Mouse (Mus musculus): ENCODE results near the gene Tenm2. TPM values are rescaled to one million over a fixed set of nuclear protein-coding genes. Genes with fewer than 3 reads are reported as not detected.
A peak's percentile ranks its signal among the peaks of the same experiment; 100 is the strongest.

The Tenm2 gene
- 100 to 1,000 TPM; 141 to 157 TPM for total RNA-seq (2021)

DNA sequence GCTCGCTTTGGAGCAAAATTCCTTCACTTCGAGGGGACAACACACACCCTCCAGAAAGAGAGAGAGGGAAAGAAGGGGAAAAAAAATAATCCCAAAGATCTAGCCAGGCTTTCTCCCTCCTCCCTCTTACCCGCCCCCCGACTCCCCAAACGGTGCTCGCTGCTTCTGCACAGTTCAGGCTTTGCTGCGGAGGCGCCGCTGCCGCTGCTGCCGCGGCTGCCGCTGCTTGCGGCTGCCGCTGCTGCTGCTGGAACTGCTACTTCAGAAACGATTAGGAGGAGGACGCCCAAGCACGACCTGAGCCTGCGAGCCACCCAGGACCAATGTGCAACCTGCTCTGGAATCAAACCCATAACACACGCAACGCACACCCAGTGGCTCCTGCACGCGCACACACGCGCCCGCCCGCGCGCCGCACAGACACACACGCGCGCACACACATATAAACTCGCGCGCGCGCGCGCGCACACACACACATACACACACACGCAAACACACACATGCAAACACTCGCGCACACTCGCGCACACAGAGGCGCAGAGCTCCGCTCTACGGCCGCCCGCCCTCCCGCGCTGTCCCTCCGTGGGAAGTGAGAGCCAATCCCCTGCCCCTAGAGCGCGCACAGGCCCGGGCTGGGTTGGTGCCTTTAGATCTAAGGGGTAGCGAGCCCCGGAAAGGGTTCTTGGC is at the start of gene Tenm2:
Gene Tenm2, minus strand, starts transcription at position 51 of the 687 bp plus-strand sequence.
- DNase-seq = peak; percentile 72 to 73

GRCm38 (mm10) chr11:37285186-37285585 is 49.4 kb upstream of the Tenm2 start:
- peak; percentile 4 for DNase-seq

DNA sequence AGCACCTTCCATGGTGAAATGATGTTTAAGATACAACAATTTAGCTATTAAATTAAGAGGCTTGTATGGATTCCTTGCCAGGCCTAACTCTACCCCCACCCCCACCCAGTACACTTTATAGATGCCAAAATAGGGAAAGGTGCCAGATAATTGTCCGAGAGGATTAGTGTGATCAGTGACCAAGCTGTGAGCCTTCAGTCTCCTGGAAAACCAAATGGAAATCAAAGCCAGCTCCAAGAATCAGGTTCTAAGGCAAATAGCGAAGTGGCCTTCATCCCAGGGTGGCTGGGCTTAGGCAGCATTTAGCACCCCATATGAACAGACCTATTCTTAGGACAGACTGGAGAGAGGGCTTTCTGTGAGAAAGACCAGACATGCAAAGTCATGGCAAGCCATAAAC is 13.0 kb upstream of the Tenm2 start:
- DNase-seq = no peak

DNA sequence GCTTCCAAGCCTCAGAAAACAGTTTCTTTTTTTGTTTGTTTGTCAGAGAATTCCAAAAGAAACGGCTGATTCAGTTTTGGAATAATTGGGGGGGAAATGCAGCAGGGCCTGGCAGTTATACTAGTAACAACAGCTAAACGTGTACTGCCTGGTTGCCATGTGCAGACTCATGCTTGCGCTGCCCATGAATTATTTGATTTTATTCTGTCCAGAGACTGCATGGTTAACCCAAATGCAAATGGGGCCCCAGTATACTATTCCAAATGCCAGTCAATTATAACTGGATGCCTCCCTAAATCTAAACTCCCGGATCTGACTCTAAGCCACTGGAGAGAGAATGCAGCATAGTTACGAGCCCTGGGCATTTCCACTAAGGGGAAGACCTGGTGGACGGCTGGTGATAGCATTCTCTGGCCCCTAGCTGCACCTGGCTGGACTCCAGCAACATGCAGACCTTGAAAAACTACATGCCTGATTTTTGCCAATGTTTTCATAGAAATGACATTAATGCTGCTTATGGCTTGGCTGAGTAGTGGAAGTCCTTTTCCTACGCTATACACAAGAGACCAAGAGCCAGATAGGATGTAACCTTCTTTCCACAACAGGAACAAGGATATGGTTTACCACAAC is 1.4 kb upstream of the Tenm2 start:
- no peak for DNase-seq

DNA sequence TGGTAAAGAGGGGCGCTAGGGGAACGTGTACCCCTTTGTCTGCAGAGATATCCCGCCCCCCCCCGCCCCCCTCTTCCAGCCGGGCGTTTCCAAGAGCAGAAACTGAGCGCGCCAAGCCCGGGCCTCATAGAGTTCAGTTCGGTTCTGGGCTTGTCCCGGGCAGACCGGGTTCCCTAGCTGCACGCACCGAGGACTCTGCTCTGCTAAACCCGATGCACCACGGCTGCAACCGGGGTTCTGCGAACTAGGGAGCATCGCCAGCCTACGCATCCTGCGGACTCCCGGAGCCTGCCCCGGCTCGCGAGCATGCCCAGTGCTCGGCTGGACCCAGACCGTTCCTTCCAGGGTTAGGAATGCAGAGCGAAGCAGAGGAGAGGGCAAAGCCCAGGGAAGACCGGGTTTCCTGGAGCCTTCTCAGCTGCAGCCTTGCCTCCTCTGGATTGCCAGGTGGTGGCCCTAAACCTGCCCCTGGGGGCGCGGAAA is 878 bp upstream of the Tenm2 start:
- peak; percentile 72 to 77 for DNase-seq

GRCm38 (mm10) chr11:37235021-37235795 is 556 bp downstream of the Tenm2 start:
- peak in 1 of 2 experiments; percentile 18 for DNase-seq

GRCm38 (mm10) chr11:37227404-37227803 is 8.4 kb downstream of the Tenm2 start:
- no peak for DNase-seq

DNA sequence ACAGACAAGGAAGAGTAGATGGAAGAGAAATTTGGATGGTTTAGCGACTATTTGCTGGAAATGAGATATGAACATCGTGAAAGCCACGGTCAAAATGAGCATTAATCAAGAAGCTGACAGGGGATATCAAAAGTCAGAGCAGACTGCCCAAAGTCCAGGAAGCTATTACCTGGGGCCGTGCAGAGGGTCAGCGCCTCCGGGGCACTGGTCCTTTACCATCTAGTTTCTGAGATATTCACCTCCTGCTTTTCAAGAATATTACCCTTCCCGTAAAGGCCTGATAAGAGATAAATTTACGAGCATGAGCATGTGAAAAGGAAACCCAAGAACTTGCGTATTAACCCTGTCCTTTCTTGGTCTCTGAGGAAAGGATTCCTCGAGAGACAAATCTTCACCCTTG is 8.8 kb downstream of the Tenm2 start:
- DNase-seq = no peak

GRCm38 (mm10) chr11:37222737-37223136 is 13.0 kb downstream of the Tenm2 start:
- no peak for DNase-seq

GRCm38 (mm10) chr11:37222056-37222455 is 13.7 kb downstream of the Tenm2 start:
- DNase-seq = peak; percentile 38

DNA sequence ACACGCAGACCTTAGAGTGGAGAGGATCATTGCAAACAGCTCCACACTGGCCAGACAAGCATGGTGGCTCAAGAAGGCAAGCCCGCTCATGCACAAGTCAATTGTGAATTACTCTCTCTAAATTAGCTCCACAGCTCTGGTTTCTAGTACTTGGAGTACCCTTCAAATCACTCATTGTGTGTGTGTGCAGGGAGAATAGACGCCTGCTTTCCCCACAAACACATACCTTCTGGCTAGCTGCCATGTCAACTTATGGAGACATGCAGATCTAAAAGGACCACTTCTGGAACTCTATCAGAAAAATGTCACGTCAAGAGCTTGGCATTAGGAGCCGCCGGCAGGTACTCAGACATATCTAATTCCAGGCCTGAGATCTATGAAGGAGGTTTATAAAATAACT is 14.8 kb downstream of the Tenm2 start:
- no peak for DNase-seq

- DNase-seq = peak; percentile 38 to 66
These were observed 49.6 kb downstream of the Tenm2 start for GRCm38 (mm10) chr11:37186132-37186531.

- no peak for DNase-seq
These were observed 58.3 kb downstream of the Tenm2 start for GRCm38 (mm10) chr11:37177426-37177825.

GRCm38 (mm10) chr11:37153933-37154880 is 81.6 kb downstream of the Tenm2 start:
- DNase-seq = peak in 1 of 2 experiments; percentile 37

DNA sequence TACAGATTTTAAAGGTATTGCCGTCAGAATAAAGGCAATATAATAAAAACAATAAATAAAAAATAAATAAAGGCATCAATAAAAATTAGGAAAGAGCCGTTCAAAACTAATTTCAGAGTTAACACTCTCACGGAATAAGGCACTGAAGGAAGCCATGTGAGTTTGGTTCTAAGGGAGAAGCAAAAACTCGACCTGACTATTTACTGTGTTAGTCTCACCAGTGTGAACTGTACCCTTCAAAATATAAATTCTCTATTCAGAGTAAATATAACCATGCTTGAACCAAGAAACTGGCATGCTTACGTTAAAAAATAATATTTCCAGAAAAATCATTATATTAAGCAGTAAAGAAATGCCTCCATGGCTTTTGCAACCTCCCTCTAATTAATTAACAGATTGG is 82.4 kb downstream of the Tenm2 start:
- no peak for DNase-seq

- DNase-seq = no peak
These were observed 85.8 kb downstream of the Tenm2 start for GRCm38 (mm10) chr11:37150011-37150410.

GRCm38 (mm10) chr11:37143996-37144395 is 91.8 kb downstream of the Tenm2 start:
- no peak for DNase-seq

DNA sequence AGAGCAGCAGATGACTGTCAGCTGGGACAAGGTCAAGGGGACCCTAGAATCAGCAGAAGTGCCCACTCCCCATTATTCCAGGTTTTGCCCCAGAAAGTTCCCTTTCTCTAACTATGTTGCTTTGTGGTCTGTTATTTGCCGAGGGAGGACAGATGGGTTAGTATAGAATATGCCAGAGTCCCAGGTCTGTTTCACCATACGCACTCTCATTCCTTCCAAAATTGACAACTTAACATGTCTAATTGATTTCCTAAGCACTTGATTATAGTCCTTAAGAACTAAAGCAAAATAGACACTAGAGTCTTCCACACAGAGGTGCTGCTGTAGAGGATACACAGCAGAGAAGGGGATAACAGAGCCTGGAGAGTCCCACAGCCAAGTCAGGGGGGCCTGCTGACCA is 92.3 kb downstream of the Tenm2 start:
- no peak for DNase-seq

GRCm38 (mm10) chr11:37128893-37129292 is 106.9 kb downstream of the Tenm2 start:
- DNase-seq = no peak

GRCm38 (mm10) chr11:37118058-37118457 is 117.7 kb downstream of the Tenm2 start:
- no peak for DNase-seq

GRCm38 (mm10) chr11:37115188-37115587 is 120.6 kb downstream of the Tenm2 start:
- no peak for DNase-seq

GRCm38 (mm10) chr11:37107069-37107468 is 128.7 kb downstream of the Tenm2 start:
- no peak for DNase-seq
